In the genomic region with DNA sequence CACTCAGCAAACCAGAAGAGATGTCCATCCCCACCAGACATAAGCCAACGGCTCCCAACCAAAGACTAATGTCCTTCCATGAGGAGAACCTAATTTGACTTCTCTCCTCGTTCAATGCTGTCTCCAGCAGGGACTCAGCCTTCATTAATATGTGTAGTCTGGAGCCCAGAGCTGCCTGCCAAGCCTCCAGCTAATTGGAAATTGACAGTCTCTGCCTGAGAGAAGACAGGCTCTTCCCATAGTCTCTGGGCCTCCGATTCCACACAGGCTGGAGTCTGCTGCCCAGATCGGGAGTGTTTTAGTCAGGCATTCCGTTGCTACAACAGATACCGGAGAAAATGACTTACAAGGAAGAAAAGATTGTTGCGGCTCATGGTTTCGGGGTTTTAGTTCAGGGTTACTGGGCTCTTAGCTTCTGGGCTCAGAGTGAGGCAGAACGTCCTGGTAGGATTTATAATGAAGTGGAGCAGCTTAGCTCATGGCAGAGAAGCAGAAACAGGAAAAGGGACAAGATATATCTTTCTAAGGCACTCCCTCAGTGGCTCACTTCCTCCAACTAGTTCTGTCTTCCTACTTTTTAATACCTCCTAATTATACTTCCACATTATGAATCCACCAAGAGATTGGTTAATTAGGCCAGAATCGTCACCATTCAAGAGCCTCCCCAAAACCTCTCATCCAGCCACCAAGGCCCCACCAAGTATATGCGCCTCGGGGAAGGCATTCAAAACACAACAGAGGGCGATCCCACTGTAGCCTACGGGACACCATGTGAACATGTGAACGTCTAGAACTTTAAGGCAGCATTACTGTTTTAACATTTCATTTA, we compare ENCODE assay signal across 10 mouse cellular contexts. TPM values are rescaled to one million over a fixed set of nuclear protein-coding genes. Genes with fewer than 3 reads are reported as not detected.
A peak's percentile ranks its signal among the peaks of the same experiment; 100 is the strongest.
DNase-seq lines count a peak whose midpoint lies in the region; ATAC-seq and TF ChIP-seq lines count a peak whose summit lies in the region.
"Had no signal": no experiment of that assay in that cellular context is flagged by ENCODE, and none has a peak within 500 bp of the region (broad histone marks: within the 10 kb centered on the region; RNA-seq: fewer than 3 reads in every experiment).

No protein-coding gene starts in this region.

- H3K9me3 ChIP-seq in midbrain, embryonic 13.5 days, result no peaks in the 10 kb centered on the region
- no peaks in the 10 kb centered on the region for H3K9me3 ChIP-seq in midbrain, embryonic 16.5 days (replicated peaks; ENCODE audit: control insufficient read depth, low read length, poor library complexity, severe bottlenecking)
- H3K9me3 ChIP-seq in hindbrain, postnatal 0 days (ENCODE audit: low read length), result no peaks in the 10 kb centered on the region
- no peaks in the 10 kb centered on the region; the same call in 1 of the 2 replicates for H3K9me3 ChIP-seq in stomach, embryonic 14.5 days (ENCODE audit: control insufficient read depth, low read depth, low read length)
- H3K9me3 ChIP-seq: neural tube, embryonic 13.5 days had no signal

- TF ChIP-seq CTCF in cortical plate, adult 2 months (IDR thresholded peaks at IDR 0.05; ENCODE audit: extremely low read depth, insufficient read depth, low read length), result no peak
- no peak for TF ChIP-seq CTCF in hindbrain, postnatal 0 days (IDR thresholded peaks at IDR 0.05; ENCODE audit: low read depth)

- H3K9ac ChIP-seq in midbrain, embryonic 13.5 days (replicated peaks), result no peak overlapping the region
- no peak overlapping the region for H3K9ac ChIP-seq in midbrain, embryonic 16.5 days (ENCODE audit: low read depth, low read length)
- H3K9ac ChIP-seq in hindbrain, postnatal 0 days (replicated peaks; ENCODE audit: low read length), result no peak overlapping the region
- no peak overlapping the region for H3K9ac ChIP-seq in stomach, embryonic 14.5 days (replicated peaks; ENCODE audit: low read depth, low read length)
- H3K9ac ChIP-seq: neural tube, embryonic 13.5 days had no signal

- intact Hi-C loops in heart, postnatal 25 days (cut with DNase I), result no loop called here

- no peak overlapping the region for H3K4me3 ChIP-seq in midbrain, embryonic 13.5 days (replicated peaks)
- no peak overlapping the region for H3K4me3 ChIP-seq in midbrain, embryonic 16.5 days (ENCODE audit: low read depth, low read length)
- H3K4me3 ChIP-seq in cortical plate, adult 2 months (ENCODE audit: insufficient read depth, low read length), result no peak overlapping the region
- no peak overlapping the region for H3K4me3 ChIP-seq in hindbrain, postnatal 0 days (ENCODE audit: low read length)
- no peak overlapping the region for H3K4me3 ChIP-seq in stomach, embryonic 14.5 days (ENCODE audit: low read depth, low read length)
- H3K4me3 ChIP-seq: neural tube, embryonic 13.5 days had no signal

- no peak for TF ChIP-seq POLR2A in cortical plate, adult 2 months (IDR thresholded peaks at IDR 0.05; ENCODE audit: extremely low read depth, insufficient read depth, low read length)

- no peak overlapping the region for H3K4me2 ChIP-seq in midbrain, embryonic 13.5 days (replicated peaks)
- no peak overlapping the region for H3K4me2 ChIP-seq in midbrain, embryonic 16.5 days (ENCODE audit: low read length)
- no peak overlapping the region for H3K4me2 ChIP-seq in hindbrain, postnatal 0 days (ENCODE audit: low read depth, low read length)
- H3K4me2 ChIP-seq in stomach, embryonic 14.5 days (replicated peaks; ENCODE audit: low read depth, low read length), result no peak overlapping the region
- H3K4me2 ChIP-seq: neural tube, embryonic 13.5 days had no signal

- 76% methylated on average over 15 of the region's 15 CpGs for WGBS in midbrain, embryonic 13.5 days
- 71% methylated on average over 15 of the region's 15 CpGs for WGBS in midbrain, embryonic 16.5 days
- 58% methylated on average over 15 of the region's 15 CpGs for WGBS in hindbrain, postnatal 0 days
- 67% methylated on average over 15 of the region's 15 CpGs for WGBS in stomach, embryonic 14.5 days

- 0 out of 2 replicates have a peak overlapping the region, but pooled peaks have one; percentile 10 for H3K27ac ChIP-seq in midbrain, embryonic 13.5 days
- no peak overlapping the region for H3K27ac ChIP-seq in midbrain, embryonic 16.5 days (ENCODE audit: low read length)
- H3K27ac ChIP-seq in cortical plate, adult 2 months (ENCODE audit: insufficient read depth, low read length), result 0 out of 2 replicates have a peak overlapping the region, but pooled peaks have one; percentile 27
- peak overlapping the region; percentile 71 for H3K27ac ChIP-seq in hindbrain, postnatal 0 days
- H3K27ac ChIP-seq in stomach, embryonic 14.5 days (ENCODE audit: low read length), result peak overlapping the region; percentile 29; the same call in 1 of the 2 replicates

- no peaks in the 10 kb centered on the region for H3K27me3 ChIP-seq in midbrain, embryonic 13.5 days
- no peaks in the 10 kb centered on the region for H3K27me3 ChIP-seq in midbrain, embryonic 16.5 days (ENCODE audit: control insufficient read depth, insufficient read depth, low read depth, low read length)
- H3K27me3 ChIP-seq in hindbrain, postnatal 0 days (ENCODE audit: insufficient read depth, low read length), result no peaks in the 10 kb centered on the region
- H3K27me3 ChIP-seq in stomach, embryonic 14.5 days (ENCODE audit: control insufficient read depth, insufficient read depth, low read length), result no peaks in the 10 kb centered on the region
- H3K27me3 ChIP-seq: neural tube, embryonic 13.5 days had no signal

- ATAC-seq in midbrain, embryonic 13.5 days, result no peak
- ATAC-seq in midbrain, embryonic 16.5 days, result no peak
- peak; percentile 86 for ATAC-seq in hindbrain, postnatal 0 days
- no peak for ATAC-seq in stomach, embryonic 14.5 days (ENCODE audit: insufficient number of reproducible peaks, insufficient read depth, low FRiP score, low read depth)
- ATAC-seq: Patski had no signal

- no peaks in the 10 kb centered on the region for H3K36me3 ChIP-seq in midbrain, embryonic 13.5 days
- H3K36me3 ChIP-seq in midbrain, embryonic 16.5 days (ENCODE audit: control insufficient read depth, insufficient read depth, low read length), result no peaks in the 10 kb centered on the region
- H3K36me3 ChIP-seq in hindbrain, postnatal 0 days (ENCODE audit: insufficient read depth, low read length), result no peaks in the 10 kb centered on the region
- H3K36me3 ChIP-seq in stomach, embryonic 14.5 days (ENCODE audit: control insufficient read depth, insufficient read depth, low read length), result no peaks in the 10 kb centered on the region
- H3K36me3 ChIP-seq: neural tube, embryonic 13.5 days had no signal

- peak; percentile 62 for DNase-seq in hindbrain, postnatal 0 days (ENCODE audit: low spot score)
- DNase-seq in heart, postnatal 25 days (ENCODE audit: low spot score), result no peak
- DNase-seq in lung, postnatal 25 days (ENCODE audit: low spot score), result no peak
- DNase-seq: kidney, adult 11 months had no signal

- H3K4me1 ChIP-seq in midbrain, embryonic 13.5 days (replicated peaks), result peaks cover 13% of the 10 kb centered on the region
- 0 out of 2 replicates have a peak, but pooled peaks cover 2% of the 10 kb centered on the region for H3K4me1 ChIP-seq in midbrain, embryonic 16.5 days (ENCODE audit: control insufficient read depth, insufficient read depth, low read length)
- no peaks in the 10 kb centered on the region for H3K4me1 ChIP-seq in cortical plate, adult 2 months (ENCODE audit: control insufficient read depth, insufficient read depth, low read length)
- H3K4me1 ChIP-seq in hindbrain, postnatal 0 days (ENCODE audit: insufficient read depth, low read length), result peaks cover 5% of the 10 kb centered on the region; the same call in 1 of the 2 replicates
- H3K4me1 ChIP-seq in stomach, embryonic 14.5 days (ENCODE audit: control insufficient read depth, insufficient read depth, low read length), result no peaks in the 10 kb centered on the region; the same call in 1 of the 2 replicates

RNA-seq across cellular contexts. Expression of a gene that starts 26.6 kb away (rescaled TPM):
- 135 and 140 TPM in 2 replicates for polyA plus RNA-seq in midbrain, embryonic 13.5 days (2015; fragmentation: Nextera tagmentation; extraction: Ambion mirVana)
- 75.6 and 84.0 TPM in 2 replicates for polyA plus RNA-seq in midbrain, embryonic 16.5 days (2015; fragmentation: Nextera tagmentation; extraction: Ambion mirVana)
- polyA plus RNA-seq in cortical plate, adult 2 months (2012; rRNA removed), result 55.9 and 62.9 TPM in 2 replicates
- 74.0 and 76.1 TPM in 2 replicates for total RNA-seq in hindbrain, postnatal 0 days (2014; rRNA removed)
- 53.4 and 57.5 TPM in 2 replicates for polyA plus RNA-seq in hindbrain, postnatal 0 days (2015; fragmentation: Nextera tagmentation; extraction: Ambion mirVana)
- polyA plus RNA-seq in stomach, embryonic 14.5 days (2014; fragmentation: Nextera tagmentation; extraction: Ambion mirVana), result 128 and 134 TPM in 2 replicates
- total RNA-seq in heart, postnatal 25 days (2021), result 10 to 100 TPM; 58.3 to 62.5 TPM

RNA-seq across cellular contexts. Expression of a gene that starts 58.8 kb away (rescaled TPM):
- polyA plus RNA-seq in midbrain, embryonic 13.5 days (2015; fragmentation: Nextera tagmentation; extraction: Ambion mirVana), result 1.6 and 1.7 TPM in 2 replicates
- 7.0 and 11.5 TPM in 2 replicates for polyA plus RNA-seq in midbrain, embryonic 16.5 days (2015; fragmentation: Nextera tagmentation; extraction: Ambion mirVana)
- 93.7 and 100 TPM in 2 replicates for polyA plus RNA-seq in cortical plate, adult 2 months (2012; rRNA removed)
- total RNA-seq in hindbrain, postnatal 0 days (2014; rRNA removed), result 105 and 114 TPM in 2 replicates
- 19.9 and 20.6 TPM in 2 replicates for polyA plus RNA-seq in hindbrain, postnatal 0 days (2015; fragmentation: Nextera tagmentation; extraction: Ambion mirVana)
- 1.2 and 2.3 TPM in 2 replicates for polyA plus RNA-seq in stomach, embryonic 14.5 days (2014; fragmentation: Nextera tagmentation; extraction: Ambion mirVana)
- total RNA-seq in heart, postnatal 25 days (2021), result 1 to 10 TPM; 1.1 to 1.2 TPM
- polyA plus RNA-seq: Patski had no signal
